Mouse (Mus musculus) cerebellum, postnatal 25 days (tissue): ENCODE results near the gene Abcf2.
A peak's percentile ranks its signal among the peaks of the same experiment; 100 is the strongest.

Experiments
- DNase-seq, 2 experiments: peaks; one replicate each; pipeline ENCODE4 v3.0.0; 2021; ENCODE audit warnings: mixed read lengths in 2 of 2

Gene Abcf2

DNA sequence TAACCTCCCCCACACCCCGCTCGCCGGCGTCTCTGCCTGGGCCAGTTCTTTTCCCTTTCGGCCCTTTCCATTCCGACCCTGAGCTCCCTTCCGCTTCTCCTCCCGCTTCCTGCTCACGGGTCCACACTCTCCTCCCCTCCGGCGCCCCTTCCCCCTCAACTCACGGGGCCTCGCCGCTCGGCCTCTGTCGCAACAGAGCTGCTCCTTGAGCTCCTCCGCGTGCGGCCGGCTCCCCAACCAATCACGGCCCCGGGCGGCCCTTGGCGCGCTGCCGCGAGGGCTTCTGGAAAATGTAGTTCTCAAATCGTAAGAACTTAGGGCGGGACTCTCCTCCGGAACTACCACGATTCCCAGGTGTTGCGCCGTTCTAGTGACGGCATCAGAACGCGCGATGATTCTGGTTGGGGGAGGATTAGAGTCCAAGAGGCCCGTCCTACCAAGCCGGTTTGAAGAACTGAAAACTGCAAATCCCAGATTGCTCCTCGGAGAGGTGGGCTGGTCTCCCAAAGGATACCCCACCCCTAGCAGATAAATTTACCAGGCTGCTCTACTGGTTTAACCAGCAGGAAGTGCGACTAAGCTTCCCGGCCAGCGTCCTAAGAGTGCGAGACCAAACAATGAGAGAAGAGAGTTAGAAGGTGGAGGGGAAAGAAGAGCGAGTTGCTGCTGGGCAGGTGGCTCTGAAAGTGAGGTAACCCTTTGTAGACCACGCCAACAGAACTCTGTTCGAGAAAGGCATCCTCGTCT is at the start of gene Abcf2:
Gene Abcf2, minus strand, starts transcription at position 285 of the 747 bp plus-strand sequence.
- DNase-seq: peak; percentile 100

DNA sequence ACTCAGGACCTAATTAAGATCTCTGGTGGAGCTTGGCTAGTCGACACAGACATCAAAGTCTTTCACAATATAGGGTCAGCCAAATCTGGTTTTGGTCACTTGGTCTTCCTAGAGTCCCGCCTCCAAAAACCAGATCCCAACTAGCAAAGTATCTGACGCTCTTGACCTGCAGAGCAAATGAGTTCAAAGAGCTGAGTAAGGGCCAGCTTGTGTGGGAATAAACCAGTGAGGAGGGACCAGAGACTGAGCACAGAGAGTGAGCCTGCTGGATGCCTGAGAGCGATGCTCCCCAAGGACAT is 47.5 kb upstream of the Abcf2 start:
- DNase-seq: peak in 1 of 2 experiments; percentile 32

- peak; percentile 93 to 94 for DNase-seq
Measured at GRCm38 (mm10) chr5:24623986-24624821, 46.9 kb upstream of the Abcf2 start, which contains the start of gene Smarcd3. TSS of gene Smarcd3 (minus strand) at chr5:24624411.

GRCm38 (mm10) chr5:24623041-24623985 is 46.0 kb upstream of the Abcf2 start:
- DNase-seq: peak; percentile 95 to 96

DNA sequence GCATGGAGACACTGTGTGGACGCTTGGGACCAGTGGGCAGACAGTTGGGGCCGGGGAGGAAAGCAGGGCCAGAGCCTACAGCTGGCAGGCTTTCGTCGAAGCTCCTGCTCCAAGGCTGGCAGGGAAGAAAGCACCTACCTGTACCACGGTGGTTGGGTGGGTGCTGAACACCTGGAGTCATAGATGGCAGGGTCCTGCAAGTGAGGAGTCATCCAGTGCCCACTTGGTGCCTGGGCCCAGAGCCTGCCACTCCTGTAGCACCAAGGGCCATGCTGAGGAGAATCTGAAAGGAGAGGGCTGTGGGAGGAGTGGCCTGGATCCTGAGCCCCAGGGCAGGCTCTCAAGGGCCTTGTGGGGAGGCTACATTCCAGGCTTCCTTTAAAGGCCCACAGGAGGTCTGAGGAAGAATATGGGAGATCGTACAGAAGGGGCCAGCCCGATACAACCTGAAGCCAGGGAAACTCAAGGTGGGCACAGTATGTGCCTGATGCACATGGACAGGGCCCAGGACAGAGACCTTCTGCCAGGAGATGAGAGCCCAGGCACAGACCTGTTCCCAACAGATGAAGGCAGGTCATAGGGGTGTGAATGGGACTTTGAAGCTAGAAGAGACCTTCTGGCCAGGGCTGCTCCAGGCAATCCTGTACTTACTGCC is 45.2 kb upstream of the Abcf2 start:
- DNase-seq: peak; percentile 49 to 62

DNA sequence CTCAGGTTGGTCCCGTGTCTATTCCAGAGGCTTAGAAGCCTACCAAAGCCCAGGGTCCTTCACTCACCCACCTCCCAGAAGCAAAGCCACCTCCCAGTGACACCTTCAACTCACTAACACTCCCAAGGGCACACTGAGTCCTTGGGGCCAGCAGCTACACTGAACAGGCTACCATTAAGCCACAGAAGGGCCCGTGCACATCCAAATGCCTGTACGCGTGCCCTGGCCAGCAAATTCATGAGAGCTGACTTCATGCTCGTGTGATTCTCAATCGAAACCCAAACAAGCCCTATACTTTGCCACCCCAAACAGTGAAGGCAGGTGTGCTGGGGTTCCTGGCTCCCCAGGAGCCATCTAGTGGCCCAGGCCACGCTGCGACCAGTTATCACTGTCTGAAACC is 43.4 kb upstream of the Abcf2 start:
- no peak for DNase-seq

DNA sequence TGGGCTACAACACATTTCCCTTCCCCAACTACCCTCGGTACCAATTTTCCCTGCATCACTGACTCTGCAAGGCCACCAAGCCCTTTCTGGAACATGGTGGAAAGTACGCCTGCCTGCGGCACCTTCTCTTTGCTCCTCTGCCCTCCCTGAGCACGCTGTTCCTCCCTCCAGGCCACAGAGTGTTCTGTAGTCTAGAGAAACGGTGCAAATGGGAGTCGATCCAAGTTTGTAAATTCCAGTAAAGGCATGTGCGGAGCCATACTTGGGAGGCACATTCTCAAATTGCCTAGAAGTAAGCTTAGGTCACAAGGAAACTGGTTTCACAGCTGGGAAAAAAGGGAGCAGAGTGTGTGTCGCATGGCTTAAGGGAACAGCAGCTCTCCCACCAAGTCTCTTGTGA is 42.8 kb upstream of the Abcf2 start:
- no peak for DNase-seq

GRCm38 (mm10) chr5:24618921-24619320 is 41.7 kb upstream of the Abcf2 start:
- peak; percentile 74 to 77 for DNase-seq

DNA sequence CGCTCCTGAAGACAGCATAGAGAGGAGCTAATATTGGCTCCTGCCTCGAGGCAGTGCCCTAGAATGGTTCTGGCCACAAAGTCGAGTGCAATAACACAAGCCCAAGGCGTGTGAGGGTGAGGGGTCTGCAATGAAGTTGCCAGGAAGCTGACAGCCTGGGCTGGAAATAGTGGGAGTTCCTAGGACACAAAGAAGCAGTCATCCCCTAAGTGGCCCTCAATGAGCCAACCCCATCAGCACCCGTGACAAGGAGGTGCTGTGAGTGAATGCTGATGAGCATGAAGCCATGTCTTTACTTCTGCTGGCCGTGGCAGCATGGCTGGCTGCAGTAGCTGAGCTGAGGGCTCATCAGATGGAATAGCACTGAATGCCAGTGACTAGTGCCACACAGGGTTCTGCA is 37.8 kb upstream of the Abcf2 start:
- no peak for DNase-seq

- DNase-seq: no peak
Measured at GRCm38 (mm10) chr5:24612302-24612649, 35.0 kb upstream of the Abcf2 start.

- DNase-seq: peak; percentile 81 to 87
Measured at GRCm38 (mm10) chr5:24611366-24612301, 34.4 kb upstream of the Abcf2 start.

- DNase-seq: no peak
Measured at GRCm38 (mm10) chr5:24609388-24609787, 32.1 kb upstream of the Abcf2 start.

DNA sequence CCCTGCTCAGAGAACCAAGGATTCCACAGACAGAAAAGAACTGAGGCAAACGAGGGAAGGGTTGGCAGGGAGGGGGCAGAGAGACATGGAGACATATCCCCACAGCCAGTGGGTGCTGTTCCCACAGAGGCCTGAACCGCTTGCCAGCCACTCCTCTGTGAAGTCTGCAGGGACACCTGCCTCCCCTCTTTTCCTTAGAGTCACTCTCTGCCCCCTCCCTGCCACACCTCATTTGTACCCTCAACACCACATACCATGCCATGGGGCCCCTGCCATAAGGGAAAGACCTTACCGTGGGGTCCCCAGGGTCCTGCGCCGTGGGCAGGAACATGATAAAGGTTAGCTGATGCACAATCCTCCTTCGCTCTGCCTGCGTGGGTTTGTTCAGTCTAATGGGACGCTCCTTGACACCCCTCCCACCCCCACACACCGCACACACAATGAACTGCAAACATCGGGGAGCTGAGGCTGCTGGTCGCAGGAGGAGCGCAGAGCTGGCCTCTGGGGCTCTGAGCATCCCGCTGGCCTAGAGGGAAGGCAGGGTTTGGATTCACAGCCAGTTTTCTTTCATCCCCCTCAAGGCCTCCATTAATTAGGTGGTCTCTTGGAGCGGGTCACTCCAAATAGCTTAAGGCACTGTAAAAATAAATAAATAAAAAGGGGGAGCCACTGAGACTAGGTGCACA is 28.9 kb upstream of the Abcf2 start:
- DNase-seq: peak in 1 of 2 experiments; percentile 21

DNA sequence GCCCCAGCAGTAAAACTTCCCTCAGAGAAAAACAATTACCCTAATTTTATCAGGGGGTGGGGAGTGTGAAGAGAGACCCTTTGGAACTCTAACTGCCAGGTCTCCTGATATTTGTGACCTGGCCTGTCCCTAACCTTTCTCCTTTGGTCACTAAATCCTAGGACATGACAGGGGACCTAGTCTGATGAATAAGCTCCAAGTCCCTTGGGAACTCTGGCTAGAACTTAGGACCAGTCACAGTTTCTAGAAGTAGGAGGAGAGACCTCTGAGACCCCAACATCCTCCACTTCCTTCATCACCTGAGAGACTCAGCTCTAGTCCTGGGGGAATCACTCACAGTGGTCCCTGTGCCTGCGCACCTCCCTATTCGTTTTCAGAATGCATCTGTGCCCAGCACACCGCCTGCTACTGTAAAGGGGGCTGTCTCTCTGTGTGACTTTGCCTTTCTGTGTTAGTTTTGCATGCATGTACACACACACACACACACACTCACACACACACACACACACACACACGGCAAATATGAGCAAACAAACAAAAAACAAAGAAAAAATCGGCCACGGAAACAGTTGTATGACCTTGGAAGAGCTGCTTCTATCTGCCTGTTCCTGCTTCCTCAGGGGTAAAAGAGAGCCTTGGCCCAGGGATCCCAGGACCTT is 28.2 kb upstream of the Abcf2 start:
- DNase-seq: peak in 1 of 2 experiments; percentile 13

- DNase-seq: peak; percentile 83 to 88
Measured at GRCm38 (mm10) chr5:24604656-24605100, 27.4 kb upstream of the Abcf2 start.

DNA sequence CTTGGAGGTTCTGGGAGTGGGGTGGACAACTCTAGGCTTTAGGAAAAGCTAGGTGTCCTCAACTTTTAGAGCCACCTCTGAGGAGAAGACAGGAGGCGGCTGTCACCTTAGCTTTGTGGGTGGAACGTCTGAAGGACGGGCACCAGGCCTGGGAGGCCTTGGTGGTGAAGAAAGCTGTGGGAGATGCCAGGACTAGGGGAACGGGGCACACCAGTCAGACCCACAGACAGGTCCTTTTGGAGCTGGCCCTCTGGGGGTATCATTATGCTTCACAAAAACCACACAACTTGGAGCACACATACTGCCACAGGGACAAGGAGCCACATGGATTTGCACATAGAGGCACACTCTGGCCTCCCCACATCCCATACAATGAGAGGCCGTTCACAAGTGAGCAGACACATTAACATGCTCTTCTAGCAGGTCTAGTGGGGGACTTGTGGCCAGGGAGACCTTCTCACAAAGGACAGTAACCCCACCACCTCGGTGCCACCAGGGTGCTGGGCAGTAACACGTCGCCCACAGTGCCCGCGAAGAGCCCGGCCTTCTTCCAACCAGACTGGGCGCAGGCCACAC is 26.9 kb upstream of the Abcf2 start:
- DNase-seq: peak in 1 of 2 experiments; percentile 28

GRCm38 (mm10) chr5:24603431-24604010 is 26.3 kb upstream of the Abcf2 start:
- peak; percentile 21 to 40 for DNase-seq

GRCm38 (mm10) chr5:24602751-24603343 is 25.6 kb upstream of the Abcf2 start:
- peak; percentile 72 to 80 for DNase-seq
